Mouse (Mus musculus) cerebellum, adult 2 months (tissue): ENCODE data around the gene Mllt10.

Source experiments
- CTCF ChIP-seq: fragments of 200-500 bp; IDR thresholded peaks from 2 replicates; pipeline ENCODE4 v1.5.1; 2011; ENCODE audit warnings: low read depth, mild to moderate bottlenecking, control low read depth, low read length, moderate library complexity, borderline replicate concordance; ENCODE audit not compliant: insufficient read depth
- POLR2A ChIP-seq: fragments of 200-500 bp; IDR thresholded peaks from 2 replicates; pipeline ENCODE4 v1.6.1; 2011; ENCODE audit warnings: low read length, control low read depth, borderline replicate concordance; ENCODE audit not compliant: insufficient read depth

- TF ChIP-seq CTCF: no peak
- TF ChIP-seq POLR2A: no peak
Observed at GRCm38 (mm10) chr2:18015581-18015980, 39.5 kb upstream of the Mllt10 start.
